Mouse (Mus musculus) frontal cortex, postnatal 14 days (tissue): ENCODE data around the gene Wsb2.
"Not testable (repeated sequence)": the region's sequence is repeated elsewhere in the genome, so short reads cannot be mapped to it uniquely, and the experiment has no call there.

Experiments
- DNase-seq, 2 experiments: peaks; one replicate each; pipeline ENCODE4 v3.0.0; 2022; ENCODE audit warnings: low spot score in 2 of 2

The Wsb2 gene

GRCm38 (mm10) chr5:117388296-117388751 is 31.2 kb downstream of the Wsb2 start:
- no peak for DNase-seq

- DNase-seq, result peak; percentile 90 to 93
Observed at GRCm38 (mm10) chr5:117388877-117389276, 31.8 kb downstream of the Wsb2 start, which contains the start of gene Rfc5. Rfc5 (minus strand) TSS chr5:117389047.

GRCm38 (mm10) chr5:117390895-117391294 is 33.8 kb downstream of the Wsb2 start:
- DNase-seq, result no peak

GRCm38 (mm10) chr5:117395834-117396233 is 38.7 kb downstream of the Wsb2 start:
- DNase-seq, result no peak

- no peak for DNase-seq
Observed at GRCm38 (mm10) chr5:117396596-117397014, 39.5 kb downstream of the Wsb2 start.

GRCm38 (mm10) chr5:117397371-117397770 is 40.3 kb downstream of the Wsb2 start:
- DNase-seq, result no peak

GRCm38 (mm10) chr5:117398007-117398550 is 41.0 kb downstream of the Wsb2 start:
- DNase-seq, result no peak

GRCm38 (mm10) chr5:117399281-117399680 is 42.2 kb downstream of the Wsb2 start:
- no peak for DNase-seq

- no peak for DNase-seq
Observed at GRCm38 (mm10) chr5:117403609-117404008, 46.5 kb downstream of the Wsb2 start.

- not testable (repeated sequence) for DNase-seq
Observed at GRCm38 (mm10) chr5:117404671-117405070, 47.6 kb downstream of the Wsb2 start.

- DNase-seq, result no peak
Observed at GRCm38 (mm10) chr5:117408216-117408615, 51.1 kb downstream of the Wsb2 start.

- no peak for DNase-seq
Observed at GRCm38 (mm10) chr5:117409369-117409768, 52.3 kb downstream of the Wsb2 start.

GRCm38 (mm10) chr5:117413507-117414501 is 56.7 kb downstream of the Wsb2 start, which contains the start of gene Ksr2:
Ksr2 (plus strand) TSS chr5:117414000.
- peak; percentile 63 to 71 for DNase-seq

- peak in 1 of 2 experiments; percentile 13 for DNase-seq
Observed at GRCm38 (mm10) chr5:117414611-117415010, 57.5 kb downstream of the Wsb2 start.

GRCm38 (mm10) chr5:117415011-117415912 is 58.2 kb downstream of the Wsb2 start:
- peak; percentile 13 to 16 for DNase-seq

GRCm38 (mm10) chr5:117417442-117417841 is 60.3 kb downstream of the Wsb2 start:
- DNase-seq, result no peak
